Mouse (Mus musculus) thymus, adult 2 months (tissue): ENCODE results near the gene Hoxa7. TPM values are rescaled to one million over a fixed set of nuclear protein-coding genes. Genes with fewer than 3 reads are reported as not detected.

Experiments used
- DNase-seq: peaks from one replicate; pipeline ENCODE4 v3.0.0; 2021
- H3K27ac ChIP-seq: fragments of 200-500 bp; 2 replicates; pipeline ENCODE4 v1.5.1; 2012; ENCODE audit warnings: low read length, control low read depth; ENCODE audit not compliant: control insufficient read depth, insufficient read depth
- H3K27me3 ChIP-seq: fragments of 200-500 bp; 2 replicates; pipeline ENCODE4 v1.6.1; 2012; ENCODE audit warnings: mild to moderate bottlenecking, low read length, moderate library complexity, mixed read lengths; ENCODE audit not compliant: control insufficient read depth, insufficient read depth
- H3K36me3 ChIP-seq: fragments of 200-500 bp; 2 replicates; pipeline ENCODE4 v1.6.1; 2012; ENCODE audit warnings: mild to moderate bottlenecking, low read length, moderate library complexity; ENCODE audit not compliant: control insufficient read depth, insufficient read depth
- H3K4me1 ChIP-seq: fragments of 200-500 bp; replicated peaks from 2 replicates; pipeline ENCODE4 v1.6.1; 2012; ENCODE audit warnings: low read length; ENCODE audit not compliant: control insufficient read depth, insufficient read depth
- H3K4me3 ChIP-seq: fragments of 200-500 bp; 2 replicates; pipeline ENCODE4 v1.5.1; 2012; ENCODE audit warnings: mild to moderate bottlenecking, low read length, control low read depth, moderate library complexity; ENCODE audit not compliant: control insufficient read depth, insufficient read depth
- CTCF ChIP-seq: fragments of 200-500 bp; IDR thresholded peaks from 2 replicates; pipeline ENCODE4 v1.5.1; 2012; ENCODE audit warnings: mild to moderate bottlenecking, control low read depth, low read length, moderate library complexity, borderline replicate concordance; ENCODE audit not compliant: control insufficient read depth, poor library complexity, insufficient read depth; ENCODE audit errors: extremely low read depth
- POLR2A ChIP-seq: fragments of 200-500 bp; IDR thresholded peaks from 2 replicates; pipeline ENCODE4 v1.6.1; 2012; ENCODE audit warnings: mild to moderate bottlenecking, low read length, control low read depth, moderate library complexity; ENCODE audit not compliant: control insufficient read depth, poor library complexity, insufficient read depth; ENCODE audit errors: extremely low read depth
- WGBS: fragments of 180-500 bp; shearing (Covaris S2); methylation state at CpG from one replicate; pipeline ENCODE4 v1.1.7; 2018; 5-methylcytosine and 5-hydroxymethylcytosine counted together
- polyA plus RNA-seq: library from polyadenylated mRNA; depleted of rRNA; stranded (reverse); fragments of >200 nt; gene quantifications from 2 replicates; pipeline ENCODE4 v1.2.3, GENCODE M21; 2012; rRNA removed

Hoxa7 gene
- polyA plus RNA-seq, 1 experiment = 2.5 TPM

DNA sequence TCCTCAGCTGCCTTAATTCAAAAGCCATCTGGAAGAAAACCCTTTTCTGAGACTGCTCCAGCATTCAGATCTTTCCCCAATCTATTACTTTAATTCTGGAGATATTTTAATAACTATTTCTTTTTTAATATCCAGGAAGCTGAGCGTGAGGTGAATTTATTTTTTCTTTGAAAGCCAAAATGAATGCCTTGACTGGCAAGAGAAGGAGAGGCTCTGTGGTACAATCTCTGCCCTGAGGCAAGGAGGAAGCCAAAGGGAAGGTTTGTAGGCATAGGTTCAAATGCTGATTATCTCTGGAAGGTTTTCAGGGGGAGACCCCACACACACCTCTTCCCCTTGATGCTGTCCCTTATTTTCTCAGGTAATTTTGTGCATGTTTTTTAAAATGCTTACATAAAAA, 54.5 kb downstream of the Hoxa7 start:
- no peaks in the 10 kb centered on the region for H3K4me1 ChIP-seq
- TF ChIP-seq POLR2A (no peak), CTCF (no peak)
- no peak overlapping the region for H3K4me3 ChIP-seq
- peaks cover 5% of the 10 kb centered on the region for H3K27me3 ChIP-seq
- 96% methylated on average over 1 of the region's 1 CpGs for WGBS
- no peak overlapping the region for H3K27ac ChIP-seq
- DNase-seq = no peak
- H3K36me3 ChIP-seq = no peaks in the 10 kb centered on the region

DNA sequence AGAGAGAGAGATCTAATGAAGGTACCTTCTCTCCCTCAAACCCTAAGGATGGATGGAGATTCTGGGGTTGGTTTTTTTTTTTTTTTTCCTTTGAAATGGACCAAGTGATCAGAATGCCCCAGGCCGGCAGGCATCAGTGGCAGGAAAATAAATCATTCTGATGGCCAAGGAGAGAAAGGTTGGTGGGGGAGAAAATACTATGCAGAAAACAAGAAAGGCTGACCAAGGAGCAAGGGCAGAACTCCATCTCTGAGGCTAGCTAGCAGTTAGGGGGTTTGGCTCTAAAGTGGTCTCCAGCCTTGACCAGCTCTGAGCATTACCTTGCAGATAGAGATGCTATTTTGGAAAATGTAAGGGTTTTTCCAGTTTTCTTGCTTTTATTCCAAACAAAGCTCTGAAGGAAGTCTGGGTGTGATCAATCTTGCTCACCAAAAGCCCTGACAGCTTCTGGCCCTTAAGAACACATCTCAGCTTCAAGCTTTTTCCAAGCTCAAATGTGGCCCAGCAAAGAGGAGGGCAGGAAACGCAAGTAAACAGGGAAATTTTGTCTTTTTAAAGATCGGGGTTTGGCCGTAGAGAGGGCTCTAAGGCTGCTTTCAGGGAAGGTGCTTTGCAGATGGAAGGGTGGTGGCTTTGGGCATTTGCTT, 55.1 kb downstream of the Hoxa7 start:
- no peaks in the 10 kb centered on the region for H3K4me1 ChIP-seq
- H3K27me3 ChIP-seq = peaks cover 5% of the 10 kb centered on the region
- no peak overlapping the region for H3K4me3 ChIP-seq
- H3K27ac ChIP-seq = no peak overlapping the region
- no peak for TF ChIP-seq CTCF
- no peak for TF ChIP-seq POLR2A
- 87% methylated on average over 4 of the region's 4 CpGs for WGBS
- no peak for DNase-seq
- H3K36me3 ChIP-seq = no peaks in the 10 kb centered on the region

DNA sequence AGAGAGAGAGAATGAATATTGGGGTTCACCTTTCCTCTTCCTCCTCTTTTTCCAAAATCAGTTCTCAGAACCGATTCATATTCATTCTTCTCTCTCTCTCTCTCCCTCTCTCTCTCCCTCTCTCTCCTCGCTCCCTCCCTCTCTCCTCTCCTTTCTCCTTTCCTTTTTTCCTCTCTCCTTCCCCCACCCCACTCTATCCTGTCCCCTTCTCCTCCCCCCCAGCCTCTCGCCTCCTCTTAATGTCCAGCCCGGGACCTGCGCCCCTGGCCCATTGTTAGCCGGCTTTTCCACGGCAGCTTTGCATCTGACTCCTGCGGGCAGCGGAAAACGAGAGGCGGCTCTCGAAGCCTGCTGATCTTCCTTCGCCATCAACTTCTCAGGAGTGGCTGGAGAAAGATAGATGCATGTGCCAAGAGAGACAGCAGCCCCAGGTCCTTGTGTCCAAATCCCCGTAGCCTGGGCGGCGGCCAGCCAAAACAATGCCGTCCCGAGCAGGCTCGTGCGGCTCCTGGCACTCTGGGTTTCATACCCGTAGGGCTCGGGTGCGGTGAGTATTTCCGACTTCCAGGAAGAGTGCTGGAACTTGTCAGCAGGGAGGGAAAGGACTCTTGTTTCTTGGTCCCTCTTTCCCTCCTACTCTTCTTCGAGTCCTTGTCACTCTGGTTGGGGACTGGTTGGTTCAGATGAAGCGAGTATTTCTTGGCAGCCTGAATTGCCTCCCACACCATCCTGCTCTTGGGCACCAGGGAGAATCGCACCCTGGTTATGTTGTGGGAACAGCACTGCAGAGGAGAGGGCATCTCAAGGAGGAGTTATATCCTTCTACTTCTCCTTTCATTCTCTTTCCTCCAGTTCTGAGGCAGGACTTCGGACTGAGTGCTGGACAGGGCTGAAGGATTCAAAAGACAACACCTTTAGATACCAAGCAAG, 55.9 kb downstream of the Hoxa7 start:
- Histone ChIP-seq H3K36me3 (no peaks in the 10 kb centered on the region), H3K27me3 (peaks cover 5% of the 10 kb centered on the region), H3K4me3 (no peak overlapping the region), H3K27ac (no peak overlapping the region; the same call in 1 of the 2 replicates), H3K4me1 (no peaks in the 10 kb centered on the region)
- WGBS = 86% methylated on average over 28 of the region's 28 CpGs
- TF ChIP-seq CTCF = no peak
- no peak for TF ChIP-seq POLR2A
- no peak for DNase-seq

DNA sequence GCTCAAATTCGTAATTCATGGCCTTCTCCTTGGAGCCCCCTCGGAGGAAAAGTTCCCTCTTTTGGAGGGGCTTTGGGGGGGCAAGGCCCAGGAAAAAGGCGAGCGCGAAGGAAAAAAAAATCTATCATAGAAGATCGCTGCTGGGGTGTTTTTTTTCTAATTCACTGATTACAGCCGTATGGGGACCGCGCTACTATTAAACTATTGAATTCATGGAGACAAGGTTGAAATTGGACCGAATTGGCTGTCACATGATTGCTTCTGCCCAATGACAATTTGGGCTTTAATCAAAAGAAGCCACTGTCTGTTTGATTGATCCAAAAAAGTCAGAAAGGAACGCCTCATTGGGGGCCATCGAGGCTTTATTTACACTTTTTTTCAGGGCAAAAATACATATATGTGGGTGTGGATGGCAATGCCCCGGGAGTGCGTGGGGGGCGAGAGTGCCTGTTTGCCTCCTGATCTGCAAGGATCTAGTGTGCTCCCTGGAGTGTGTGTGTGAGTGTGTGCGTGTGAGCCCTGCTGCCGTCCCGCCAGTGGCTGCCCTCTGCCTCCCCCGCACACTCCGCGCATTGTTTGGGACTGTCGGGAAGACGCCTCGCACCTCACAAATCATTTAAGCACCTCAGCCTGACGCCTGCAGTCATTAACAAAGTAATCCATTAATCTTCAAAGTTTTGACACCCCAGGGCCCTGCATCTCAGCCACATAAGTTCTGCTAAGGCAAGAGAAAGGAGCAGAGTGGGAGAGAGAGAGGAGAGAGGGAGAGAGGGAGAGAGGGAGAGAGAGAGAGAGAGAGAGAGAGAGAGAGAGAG, 56.8 kb downstream of the Hoxa7 start, which contains the start of gene Hoxa2:
Hoxa2 (minus strand) TSS at position 206 of the 815 bp plus-strand sequence.
- WGBS = 39% methylated on average over 25 of the region's 25 CpGs

More for the DNA sequence above, 56.8 kb downstream of the Hoxa7 start, which contains the start of gene Hoxa2:
- Histone ChIP-seq H3K27ac (no peak within 1 kb of the TSS; the same call in 1 of the 2 replicates), H3K36me3 (no peaks in the 10 kb centered on the region), H3K27me3 (peaks cover 5% of the 10 kb centered on the region), H3K4me3 (peak within 1 kb of the TSS; percentile 19; the same call in 1 of the 2 replicates), H3K4me1 (peaks cover 2% of the 10 kb centered on the region; the same call in 1 of the 2 replicates)
- no peak for TF ChIP-seq POLR2A
- TF ChIP-seq CTCF = no peak
- DNase-seq = no peak

Other genes with a start within 250 kb of the Hoxa7 start
- 5.8 and 8.9 TPM in 2 replicates for gene Skap2, start 209.3 kb downstream of the Hoxa7 start, polyA plus RNA-seq
- 0.43 and 0.63 TPM in 2 replicates for gene Hoxa1, start 63.5 kb downstream of the Hoxa7 start, polyA plus RNA-seq
- 0.85 and 1.4 TPM in 2 replicates for gene Hoxa2, start 57.0 kb downstream of the Hoxa7 start, polyA plus RNA-seq
- 0.04 TPM in 1 of 2 replicates, not detected in the other for gene 5730596B20Rik, start 44.4 kb downstream of the Hoxa7 start, polyA plus RNA-seq
- gene Hoxa4, start 30.1 kb downstream of the Hoxa7 start, polyA plus RNA-seq = 1.2 and 1.5 TPM in 2 replicates
- 1.1 and 1.5 TPM in 2 replicates for gene Hoxa5, start 17.3 kb downstream of the Hoxa7 start, polyA plus RNA-seq
- 0.39 and 0.46 TPM in 2 replicates for gene Hoxa6, start 13.1 kb downstream of the Hoxa7 start, polyA plus RNA-seq
- 3.5 and 3.6 TPM in 2 replicates for gene Hoxa3, start 8.5 kb downstream of the Hoxa7 start, polyA plus RNA-seq
- 0.24 and 0.26 TPM in 2 replicates for gene Gm28308, start 8.5 kb downstream of the Hoxa7 start, polyA plus RNA-seq
- 0.26 and 0.56 TPM in 2 replicates for gene Hoxa9, start 9.2 kb upstream of the Hoxa7 start, polyA plus RNA-seq
- gene Hoxa10, start 19.0 kb upstream of the Hoxa7 start, polyA plus RNA-seq = not detected in 2 replicates
- gene Hoxa11, start 24.0 kb upstream of the Hoxa7 start, polyA plus RNA-seq = not detected in 2 replicates
- not detected in 2 replicates for gene Hoxa13, start 39.0 kb upstream of the Hoxa7 start, polyA plus RNA-seq
- not detected in 2 replicates for gene Evx1, start 91.6 kb upstream of the Hoxa7 start, polyA plus RNA-seq